Mouse (Mus musculus) gastrocnemius, adult 8-10 months (tissue): ENCODE measurements around the gene Klf16. TPM values are rescaled to one million over a fixed set of nuclear protein-coding genes. Genes with fewer than 3 reads are reported as not detected.
A peak's percentile ranks its signal among the peaks of the same experiment; 100 is the strongest.

ENCODE experiments used
- DNase-seq, 2 experiments: peaks; one replicate each; pipeline ENCODE4 v3.0.0; 2022; ENCODE audit warnings: low spot score in 2 of 2
- total RNA-seq, 4 experiments: library from RNA; stranded (reverse); gene quantifications; 2 replicates each; pipeline ENCODE4 v1.2.4; 2022

The Klf16 gene
- total RNA-seq = 1 to 10 TPM; 1.1 to 2.0 (median 1.3) TPM

- DNase-seq = peak; percentile 97
Observed at GRCm38 (mm10) chr10:80577195-80578130, at the start of gene Klf16. Gene Klf16, minus strand, starts transcription at chr10:80577321.

DNA sequence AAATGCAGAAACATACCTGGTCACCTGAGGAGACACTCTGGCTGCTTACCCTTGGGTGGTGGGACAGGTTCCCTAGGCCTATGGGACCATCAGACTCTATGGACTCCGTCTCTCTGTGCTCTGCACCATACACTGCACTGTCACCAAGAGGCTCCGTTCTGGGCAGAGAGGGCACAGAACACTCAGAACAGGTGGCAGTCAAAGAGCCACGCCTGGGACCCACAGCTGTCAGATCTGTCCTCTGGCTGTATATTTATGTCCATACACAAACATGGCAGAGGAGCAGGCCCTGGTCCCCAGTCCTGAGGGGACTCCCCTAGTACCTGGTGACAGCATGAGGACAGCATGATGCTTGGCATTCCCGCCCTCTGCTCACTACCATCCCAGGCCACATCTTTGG is 48.6 kb upstream of the Klf16 start:
- no peak for DNase-seq

DNA sequence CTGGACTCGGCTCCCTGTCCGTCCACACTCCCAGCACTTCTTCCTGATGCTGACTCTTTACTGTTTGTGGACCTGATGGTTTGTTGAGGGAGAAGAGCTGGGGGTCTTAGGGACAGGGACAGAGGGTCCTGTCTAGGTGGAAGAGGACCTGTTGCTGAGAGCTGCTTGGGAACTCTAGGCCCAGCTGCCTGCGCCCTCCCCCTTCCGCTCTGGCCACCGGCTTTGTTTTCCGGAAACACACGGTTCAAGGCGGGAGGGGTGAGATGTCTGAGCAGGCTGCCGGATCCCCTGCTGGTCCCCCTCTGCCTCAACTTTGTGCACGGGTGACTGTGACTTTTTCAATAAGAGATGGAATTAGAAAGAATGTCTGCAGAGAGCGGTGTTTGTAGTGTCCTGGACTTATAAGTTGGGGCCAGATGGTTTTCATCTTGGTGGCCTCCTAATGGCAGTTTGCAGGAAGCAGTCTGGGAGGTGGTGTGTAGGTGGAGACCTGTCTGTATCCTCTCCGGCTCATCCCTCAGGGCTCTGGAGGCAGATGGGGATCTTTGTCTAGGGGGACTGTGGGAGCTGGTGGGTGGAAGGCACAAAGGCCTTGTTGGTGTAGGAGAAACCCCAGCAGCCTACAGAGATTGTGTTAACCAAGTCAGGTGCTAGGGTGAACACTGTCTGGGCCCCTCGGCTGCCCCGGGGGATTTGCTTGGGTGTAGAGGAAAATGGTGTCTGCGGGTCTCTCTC is 46.5 kb upstream of the Klf16 start:
- no peak for DNase-seq

DNA sequence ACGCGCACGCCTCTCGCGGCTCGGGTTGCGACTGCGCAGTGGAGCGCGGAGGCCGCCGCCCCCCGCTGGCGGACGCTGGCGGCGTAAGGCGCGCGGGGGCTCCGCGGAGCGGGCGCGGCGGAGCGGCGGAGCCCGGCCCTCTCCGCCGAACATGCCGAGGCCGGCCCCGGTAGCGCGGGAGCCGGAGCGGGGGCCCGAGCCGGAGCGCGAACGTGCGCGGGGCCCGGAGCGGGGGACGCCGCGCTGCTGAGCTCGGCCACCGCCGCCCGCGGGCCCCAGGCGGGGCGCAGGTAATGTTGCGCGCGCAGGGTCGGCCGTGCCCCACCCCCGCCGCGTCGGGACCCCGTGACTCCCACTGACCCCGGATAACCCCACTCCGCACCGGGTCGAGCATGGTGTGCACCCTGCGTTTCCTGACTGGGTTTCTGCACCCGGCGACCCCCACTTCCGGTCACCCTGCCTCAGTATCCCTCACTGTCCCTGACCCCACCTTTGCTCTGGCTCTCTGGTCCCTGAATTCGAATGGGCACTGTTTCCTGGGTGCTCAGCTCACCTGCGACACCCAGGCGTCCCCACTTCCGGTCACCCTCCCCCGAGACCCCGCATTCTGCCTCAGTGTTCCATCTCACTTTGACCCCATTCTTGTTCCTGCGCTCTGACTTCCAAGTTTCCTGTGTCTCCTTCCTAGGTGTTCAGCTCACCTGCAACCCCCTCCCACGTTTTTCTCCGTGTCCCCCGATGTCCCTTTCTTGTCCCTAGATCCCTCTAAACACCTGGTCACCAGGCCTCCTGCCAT is 45.7 kb upstream of the Klf16 start, which contains the start of gene Csnk1g2:
TSS of gene Csnk1g2 (plus strand) at position 178 of the 796 bp plus-strand sequence.
- peak in 1 of 2 experiments; percentile 61 for DNase-seq

DNA sequence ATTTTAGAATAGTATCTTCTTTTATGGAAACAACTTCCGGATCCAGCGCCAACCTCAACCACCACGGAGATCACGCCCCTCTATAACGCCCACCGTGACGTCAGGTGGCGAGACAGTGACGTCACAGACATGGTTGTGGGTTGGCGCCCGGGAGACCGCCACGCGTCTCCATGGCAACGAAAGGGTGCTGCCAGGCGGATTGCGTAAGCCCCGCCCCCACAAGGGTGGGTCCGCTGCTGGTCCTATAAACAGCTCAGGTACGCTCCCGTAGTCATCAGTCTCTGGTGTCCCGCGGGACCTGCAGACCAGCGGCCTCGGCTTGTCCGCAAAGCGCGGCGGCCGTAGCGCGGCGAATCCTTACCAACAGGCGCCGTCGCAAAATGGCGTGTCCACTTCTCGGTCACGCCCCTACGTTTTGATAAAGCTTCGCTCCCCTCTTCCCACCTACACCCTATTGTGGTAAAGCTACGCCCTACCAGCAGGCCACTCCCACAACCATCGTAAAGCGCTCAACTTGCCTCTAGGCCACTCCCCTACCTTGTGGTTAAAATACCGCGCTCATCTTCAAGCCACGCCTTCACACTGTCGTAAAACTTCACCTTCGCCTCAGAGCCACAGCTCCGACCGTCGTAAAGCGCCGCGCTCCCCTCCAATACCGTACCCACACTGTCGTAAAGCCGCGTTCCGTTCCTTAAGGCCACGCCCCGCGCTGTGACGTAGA is 45.0 kb upstream of the Klf16 start:
- peak; percentile 98 to 99 for DNase-seq

GRCm38 (mm10) chr10:80621690-80621939 is 44.5 kb upstream of the Klf16 start:
- no peak for DNase-seq

DNA sequence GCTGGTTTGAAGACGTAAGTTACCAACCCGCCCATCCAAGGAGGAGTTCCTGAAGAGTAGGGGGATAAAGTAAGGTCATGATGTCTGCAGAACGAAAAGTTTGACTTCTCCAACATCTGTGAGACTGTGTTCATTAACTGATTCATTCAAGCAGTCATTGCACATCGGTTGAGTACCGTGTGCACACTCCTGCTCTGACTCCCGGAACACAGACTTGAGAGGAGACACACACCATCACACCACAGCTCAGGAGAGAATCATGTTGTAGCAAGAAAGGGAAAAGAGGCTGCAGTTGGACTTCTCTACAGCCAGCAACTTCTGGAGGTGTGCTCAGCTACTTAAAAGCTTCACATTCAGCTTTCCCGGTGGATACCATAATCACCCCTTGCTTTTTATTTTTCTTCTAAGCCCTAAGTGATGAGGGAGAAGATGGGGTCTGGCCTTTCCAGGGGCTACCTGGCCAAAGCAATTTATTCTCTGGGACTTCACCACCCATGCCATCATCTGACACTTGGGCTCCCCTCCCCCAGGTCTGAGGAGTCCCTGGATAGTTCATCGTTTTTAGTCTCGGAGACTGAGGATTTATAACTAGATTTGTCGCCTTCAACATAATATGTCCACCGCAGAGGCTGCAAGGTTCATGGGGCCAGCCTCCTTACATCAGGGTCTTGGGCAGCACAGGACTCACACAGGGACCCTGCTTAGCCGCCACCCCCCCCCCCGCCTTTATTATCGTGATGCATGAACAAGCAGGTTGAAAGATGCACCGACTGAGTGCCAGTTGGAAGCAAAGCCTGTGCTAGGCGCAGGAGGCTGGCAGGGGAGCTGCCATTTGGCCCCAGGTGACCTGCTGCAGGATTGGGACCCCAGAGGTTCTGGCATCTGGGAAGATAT is 43.9 kb upstream of the Klf16 start:
- DNase-seq = no peak

DNA sequence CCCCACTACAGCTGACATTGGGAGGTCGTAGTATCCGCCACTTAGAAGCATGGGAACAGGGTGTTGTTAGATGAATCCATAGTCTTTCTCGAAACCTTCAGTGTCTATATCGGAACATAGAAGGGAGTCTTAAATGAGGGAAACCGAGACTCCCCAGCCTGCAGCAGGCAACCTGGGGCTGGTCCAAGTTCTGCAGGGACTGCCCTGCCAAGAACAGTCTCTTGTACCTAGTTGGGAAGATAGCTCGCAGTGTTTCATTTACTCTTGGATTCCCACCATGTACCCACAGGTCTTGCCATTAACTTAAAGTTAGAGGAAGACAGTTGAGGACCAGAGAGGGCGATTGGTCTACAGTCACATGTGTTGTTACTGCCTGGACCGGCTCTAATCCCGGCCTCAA is 43.2 kb upstream of the Klf16 start:
- DNase-seq = no peak

DNA sequence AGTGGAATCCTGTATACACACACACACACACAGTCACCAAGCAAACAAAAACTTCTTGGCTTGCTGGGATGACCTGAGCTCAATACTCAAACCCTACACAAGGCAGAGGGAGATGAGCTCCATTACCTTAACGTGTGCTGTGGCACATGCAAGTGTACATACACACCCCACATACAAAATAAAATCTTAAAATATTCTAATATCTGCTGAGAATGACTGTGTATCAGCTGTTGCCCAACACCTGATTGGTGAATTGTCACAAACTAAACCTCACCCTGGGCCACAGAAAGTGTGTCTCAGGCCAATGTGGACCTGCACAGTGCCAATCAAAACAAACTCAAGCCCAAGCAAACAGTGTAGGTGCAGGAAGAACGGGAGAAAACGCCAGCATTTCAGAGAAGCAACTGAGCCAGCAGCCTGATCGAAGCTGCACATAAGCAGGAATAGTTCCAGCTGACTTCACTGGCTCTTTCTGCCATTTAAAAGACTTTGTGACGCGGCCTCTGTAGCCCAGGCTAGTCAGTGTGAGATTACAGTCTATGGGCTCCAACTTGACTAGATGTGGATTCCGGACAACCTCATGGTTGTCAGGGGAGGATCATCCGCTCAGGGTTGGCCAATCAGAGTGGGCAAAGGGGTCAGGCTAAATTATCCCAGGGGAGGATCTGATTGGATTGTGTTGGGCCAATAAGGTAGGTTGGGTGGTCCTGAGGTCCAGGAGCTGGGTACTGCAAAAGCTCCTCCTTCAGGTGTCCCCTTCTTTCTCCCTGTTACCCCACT is 42.5 kb upstream of the Klf16 start:
- no peak for DNase-seq

- peak in 1 of 2 experiments; percentile 44 for DNase-seq
Observed at GRCm38 (mm10) chr10:80618181-80618580, 41.1 kb upstream of the Klf16 start.

DNA sequence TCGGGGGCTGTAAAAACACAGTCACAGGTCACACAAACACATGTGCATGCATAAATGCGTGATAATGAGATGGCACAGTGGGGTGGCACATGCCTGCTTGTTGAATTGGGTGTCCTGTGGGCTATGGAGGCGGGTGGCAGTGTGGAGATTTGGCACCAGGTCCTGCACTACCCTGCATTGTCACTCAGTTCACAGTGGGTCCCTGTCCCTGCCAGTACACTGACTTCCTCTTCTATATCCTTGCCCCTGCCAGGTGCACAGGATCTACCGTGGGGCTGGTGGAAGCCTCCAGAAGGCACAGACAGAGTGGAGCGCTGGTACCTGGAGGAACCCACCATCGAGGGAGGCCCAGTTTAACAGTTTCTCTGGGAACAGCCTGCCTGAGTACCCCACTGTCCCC is 37.2 kb upstream of the Klf16 start:
- DNase-seq = no peak

DNA sequence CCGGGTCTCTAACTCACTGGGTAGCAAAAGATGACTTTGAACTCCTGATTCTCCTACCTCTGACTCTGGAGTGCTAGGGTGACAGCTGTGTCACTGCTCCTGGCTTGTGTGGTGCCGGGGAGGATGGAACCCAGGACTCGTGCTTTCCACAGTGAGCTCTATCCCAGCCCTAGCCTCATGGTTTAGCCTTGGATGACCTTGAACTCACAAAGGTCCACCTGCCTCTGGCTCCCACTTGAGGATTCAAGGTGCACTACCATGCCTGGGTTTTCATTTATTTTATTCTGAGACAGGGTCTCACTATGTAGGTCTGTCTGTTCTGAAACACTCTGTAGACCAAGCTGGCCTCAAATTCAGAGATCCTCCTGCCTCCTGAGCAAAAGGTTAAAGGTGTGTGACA is 36.7 kb upstream of the Klf16 start:
- DNase-seq = no peak

DNA sequence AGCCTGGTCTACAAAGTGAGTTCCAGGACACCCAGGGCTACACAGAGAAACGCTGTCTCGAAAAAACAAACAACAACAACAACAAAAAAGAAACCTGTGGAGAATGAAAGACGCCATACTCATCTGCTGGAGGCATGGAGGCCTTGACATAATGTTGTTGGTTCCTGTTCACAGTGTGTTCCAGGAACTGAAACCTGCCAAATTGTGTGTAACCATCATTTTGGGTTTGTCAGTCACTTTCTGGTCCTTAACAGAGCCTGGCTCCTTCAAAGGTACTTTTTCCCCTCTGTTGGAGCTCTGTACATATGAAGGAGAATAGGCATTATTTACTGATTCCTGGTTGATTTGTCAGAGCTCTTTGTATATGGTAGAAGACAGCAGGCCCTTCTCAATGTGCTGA is 34.8 kb upstream of the Klf16 start:
- no peak for DNase-seq

- no peak for DNase-seq
Observed at GRCm38 (mm10) chr10:80611024-80611423, 33.9 kb upstream of the Klf16 start.

- no peak for DNase-seq
Observed at GRCm38 (mm10) chr10:80610116-80610785, 33.1 kb upstream of the Klf16 start.

DNA sequence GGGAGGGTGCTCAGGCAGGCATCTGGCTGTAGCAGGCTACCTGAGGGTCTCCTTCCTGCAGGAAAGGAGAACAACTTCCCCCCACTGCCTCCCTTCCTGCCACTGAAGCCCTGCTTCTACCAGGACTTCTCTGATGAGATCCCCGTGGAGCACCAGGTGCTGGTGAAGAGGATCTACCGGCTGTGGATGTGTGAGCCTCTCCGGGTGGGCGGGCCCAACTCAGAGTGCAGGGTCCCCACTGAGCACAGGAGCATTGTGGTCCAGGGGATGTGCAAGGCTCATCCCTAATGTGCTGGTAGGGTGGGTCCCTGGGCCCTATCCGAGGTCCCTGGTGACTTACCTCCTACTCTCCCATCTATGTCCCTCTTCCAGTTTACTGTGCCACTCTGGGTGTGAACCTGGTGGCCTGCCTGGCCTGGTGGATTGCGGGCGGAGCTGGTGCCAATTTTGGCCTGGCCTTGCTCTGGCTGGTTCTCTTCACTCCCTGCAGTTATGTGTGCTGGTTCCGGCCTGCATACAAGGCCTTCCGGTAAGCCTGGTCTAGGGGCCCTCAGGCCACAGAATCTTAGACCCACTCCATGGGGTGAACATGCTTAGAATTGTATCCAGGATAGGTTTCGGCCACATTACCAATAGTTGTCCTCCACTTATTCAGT is 32.3 kb upstream of the Klf16 start:
- no peak for DNase-seq

GRCm38 (mm10) chr10:80608435-80608834 is 31.3 kb upstream of the Klf16 start:
- DNase-seq = no peak

GRCm38 (mm10) chr10:80606737-80607350 is 29.7 kb upstream of the Klf16 start:
- no peak for DNase-seq
